Mouse (Mus musculus) MEL (cell line): ENCODE measurements around the gene Mogat2. TPM values are rescaled to one million over a fixed set of nuclear protein-coding genes. Genes with fewer than 3 reads are reported as not detected.

Experiments used
- DNase-seq: peaks from one replicate; pipeline ENCODE4 v3.0.0; 2011; ENCODE audit warnings: low read depth, low spot score
- H3K27ac ChIP-seq: 2 replicates; pipeline ENCODE4 v1.5.1; 2012; ENCODE audit warnings: low read depth, mild to moderate bottlenecking, control low read depth, low read length, moderate library complexity; ENCODE audit not compliant: control insufficient read depth
- H3K27me3 ChIP-seq, 2 experiments: fragments of 150-350 bp in 1 of 2; sonication (generic) in 1 of 2; 2 replicates each; pipeline ENCODE4 v1.6.1; 2012; ENCODE audit warnings: low read length in 2 of 2, mild to moderate bottlenecking in 2 of 2, improper control_type of control experiment in 1 of 2, moderate library complexity in 1 of 2; ENCODE audit not compliant: insufficient read depth in 2 of 2, control insufficient read depth in 1 of 2
- H3K36me3 ChIP-seq, 2 experiments: 2 replicates each; pipeline ENCODE4 v1.6.1; 2012 to 2014; ENCODE audit warnings: low read length in 2 of 2, improper control_type of control experiment in 1 of 2, inconsistent platforms in 1 of 2, mild to moderate bottlenecking in 1 of 2; ENCODE audit not compliant: insufficient read depth in 2 of 2, control insufficient read depth in 1 of 2
- H3K4me1 ChIP-seq, 2 experiments: fragments of 150-350 bp in 1 of 2; sonication (generic) in 1 of 2; 2 replicates each; pipeline ENCODE4 v1.6.1; 2012; ENCODE audit warnings: low read length in 2 of 2, improper control_type of control experiment in 1 of 2, mild to moderate bottlenecking in 1 of 2; ENCODE audit not compliant: insufficient read depth in 2 of 2, control insufficient read depth in 1 of 2
- H3K4me3 ChIP-seq, 2 experiments: fragments of 150-350 bp in 1 of 2; sonication (generic) in 1 of 2; 2 replicates each; pipeline ENCODE4 v1.5.1; 2012; ENCODE audit warnings: low read depth in 2 of 2, low read length in 2 of 2, mild to moderate bottlenecking in 2 of 2, moderate library complexity in 2 of 2, control low read depth in 1 of 2, improper control_type of control experiment in 1 of 2; ENCODE audit not compliant: control insufficient read depth in 1 of 2, insufficient read depth in 1 of 2
- H3K79me2 ChIP-seq: 2 replicates; pipeline ENCODE4 v1.6.1; 2012; ENCODE audit warnings: mild to moderate bottlenecking, low read length, moderate library complexity; ENCODE audit not compliant: control insufficient read depth, poor library complexity, insufficient read depth
- H3K9ac ChIP-seq: 2 replicates; pipeline ENCODE4 v1.6.1; 2012; ENCODE audit warnings: low read depth, mild to moderate bottlenecking, control low read depth, low read length, moderate library complexity; ENCODE audit not compliant: control insufficient read depth, poor library complexity, severe bottlenecking
- H3K9me3 ChIP-seq: fragments of 150-350 bp; sonication (generic); replicated peaks from 2 replicates; pipeline ENCODE4 v1.6.1; 2012; ENCODE audit warnings: mild to moderate bottlenecking, low read length, improper control_type of control experiment, moderate library complexity; ENCODE audit not compliant: insufficient read depth
- BHLHE40 ChIP-seq: IDR thresholded peaks from 2 replicates; pipeline ENCODE4 v1.6.1; 2012; ENCODE audit warnings: low read depth, mild to moderate bottlenecking, inconsistent platforms, low read length, improper control_type of control experiment, borderline replicate concordance
- CHD2 ChIP-seq: IDR thresholded peaks from 2 replicates; pipeline ENCODE4 v1.6.1; 2011; ENCODE audit warnings: low read length, improper control_type of control experiment
- CTCF ChIP-seq, 3 experiments: IDR thresholded peaks in 2 of 3; conservative IDR thresholded peaks in 1 of 3; 2 replicates each; pipeline ENCODE4 v1.5.1; 2011 to 2012; ENCODE audit warnings: low read length in 3 of 3, low read depth in 2 of 3, mild to moderate bottlenecking in 2 of 3, improper control_type of control experiment in 1 of 3, inconsistent platforms in 1 of 3, mixed read lengths in 1 of 3, moderate library complexity in 1 of 3; ENCODE audit not compliant: control insufficient read depth in 1 of 3, insufficient read depth in 1 of 3, poor library complexity in 1 of 3, severe bottlenecking in 1 of 3
- EP300 ChIP-seq, 2 experiments: IDR thresholded peaks; 2 replicates each; pipeline ENCODE4 v1.6.1; 2011; ENCODE audit warnings: improper control_type of control experiment in 2 of 2, low read length in 2 of 2, low read depth in 1 of 2, mild to moderate bottlenecking in 1 of 2
- GABPA ChIP-seq: IDR thresholded peaks from 2 replicates; pipeline ENCODE4 v1.6.1; 2012; ENCODE audit warnings: low read depth, mild to moderate bottlenecking, inconsistent platforms, low read length, improper control_type of control experiment, moderate library complexity
- GATA1 ChIP-seq: IDR thresholded peaks from 2 replicates; pipeline ENCODE4 v1.6.1; 2011; ENCODE audit warnings: low read depth, low read length, improper control_type of control experiment
- HCFC1 ChIP-seq: IDR thresholded peaks from 2 replicates; pipeline ENCODE4 v1.6.1; 2012; ENCODE audit warnings: low read depth, mild to moderate bottlenecking, inconsistent platforms, low read length, improper control_type of control experiment, moderate library complexity
- KAT2A ChIP-seq: conservative IDR thresholded peaks from 2 replicates; pipeline ENCODE4 v1.6.1; 2012; ENCODE audit warnings: low read depth, low read length, improper control_type of control experiment, inconsistent platforms
- MAX ChIP-seq: IDR thresholded peaks from 2 replicates; pipeline ENCODE4 v1.6.1; 2011; ENCODE audit warnings: low read length, improper control_type of control experiment
- MAZ ChIP-seq: IDR thresholded peaks from 2 replicates; pipeline ENCODE4 v1.6.1; 2012; ENCODE audit warnings: low read depth, mild to moderate bottlenecking, inconsistent platforms, low read length, improper control_type of control experiment
- MEF2A ChIP-seq: IDR thresholded peaks from 2 replicates; pipeline ENCODE4 v1.6.1; 2014; ENCODE audit warnings: low read depth, mild to moderate bottlenecking, inconsistent platforms, low read length, improper control_type of control experiment; ENCODE audit not compliant: poor library complexity, insufficient replicate concordance, severe bottlenecking; ENCODE audit errors: extremely low read depth
- MYC ChIP-seq: IDR thresholded peaks from 2 replicates; pipeline ENCODE4 v1.6.1; 2011; ENCODE audit warnings: low read depth, mild to moderate bottlenecking, low read length, improper control_type of control experiment, moderate library complexity
- NELFE ChIP-seq: IDR thresholded peaks from 2 replicates; pipeline ENCODE4 v1.6.1; 2011; ENCODE audit warnings: low read depth, low read length, improper control_type of control experiment
- NRF1 ChIP-seq: IDR thresholded peaks from 2 replicates; pipeline ENCODE4 v1.6.1; 2014; ENCODE audit warnings: low read depth, mild to moderate bottlenecking, inconsistent platforms, low read length, improper control_type of control experiment, moderate library complexity; ENCODE audit not compliant: poor library complexity, insufficient read depth, severe bottlenecking
- POLR2AphosphoS2 ChIP-seq: IDR thresholded peaks from 2 replicates; pipeline ENCODE4 v1.6.1; 2011; ENCODE audit warnings: low read length, improper control_type of control experiment
- SIN3A ChIP-seq: IDR thresholded peaks from 2 replicates; pipeline ENCODE4 v1.6.1; 2012; ENCODE audit warnings: low read length, improper control_type of control experiment, inconsistent platforms
- TAL1 ChIP-seq: IDR thresholded peaks from 2 replicates; pipeline ENCODE4 v1.6.1; 2012; ENCODE audit warnings: mild to moderate bottlenecking, inconsistent platforms, low read length, moderate library complexity, mixed read lengths
- TBP ChIP-seq: IDR thresholded peaks from 2 replicates; pipeline ENCODE4 v1.8.0; 2011; ENCODE audit warnings: low read depth, low read length, improper control_type of control experiment
- TCF12 ChIP-seq: IDR thresholded peaks from 2 replicates; pipeline ENCODE4 v1.6.1; 2014; ENCODE audit warnings: low read depth, mild to moderate bottlenecking, inconsistent platforms, low read length, improper control_type of control experiment, moderate library complexity
- USF2 ChIP-seq, 2 experiments: IDR thresholded peaks; 2 replicates each; pipeline ENCODE4 v1.6.1; 2011 to 2012; ENCODE audit warnings: improper control_type of control experiment in 2 of 2, low read length in 2 of 2, borderline replicate concordance in 1 of 2, inconsistent platforms in 1 of 2, low read depth in 1 of 2, mild to moderate bottlenecking in 1 of 2; ENCODE audit not compliant: insufficient read depth in 1 of 2
- ZC3H11A ChIP-seq: IDR thresholded peaks from 2 replicates; pipeline ENCODE4 v1.6.1; 2012; ENCODE audit warnings: low read depth, mild to moderate bottlenecking, inconsistent platforms, low read length, improper control_type of control experiment
- ZKSCAN1 ChIP-seq: IDR thresholded peaks from 2 replicates; pipeline ENCODE4 v1.6.1; 2012; ENCODE audit warnings: low read depth, mild to moderate bottlenecking, inconsistent platforms, low read length, improper control_type of control experiment, moderate library complexity
- ZMIZ1 ChIP-seq: IDR thresholded peaks from 2 replicates; pipeline ENCODE4 v1.6.1; 2012; ENCODE audit warnings: low read depth, mild to moderate bottlenecking, inconsistent platforms, low read length, improper control_type of control experiment, moderate library complexity
- ZNF384 ChIP-seq: IDR thresholded peaks from 2 replicates; pipeline ENCODE4 v1.6.1; 2012; ENCODE audit warnings: low read depth, mild to moderate bottlenecking, inconsistent platforms, low read length, improper control_type of control experiment
- polyA plus RNA-seq, 2 experiments: library from polyadenylated mRNA; stranded (reverse) in 1 of 2; unstranded in 1 of 2; fragments of >175 nt in 1 of 2; fragments of >200 nt in 1 of 2; gene quantifications; 2 replicates each; pipeline versions ENCODE4 v1.2.1 to v1.2.4; 2012; ENCODE audit warnings: low replicate concordance in 2 of 2, low read depth in 1 of 2; ENCODE audit not compliant: insufficient read length in 2 of 2, insufficient read depth in 1 of 2, missing spikeins in 1 of 2
- total RNA-seq: library from RNA; depleted of rRNA; stranded (reverse); fragments of 300-350 nt; gene quantifications from 2 replicates; pipeline ENCODE4 v1.2.3, GENCODE M21; 2012

The Mogat2 gene
- total and polyA plus RNA-seq, 3 experiments = 0.13 TPM; not detected in 2

DNA sequence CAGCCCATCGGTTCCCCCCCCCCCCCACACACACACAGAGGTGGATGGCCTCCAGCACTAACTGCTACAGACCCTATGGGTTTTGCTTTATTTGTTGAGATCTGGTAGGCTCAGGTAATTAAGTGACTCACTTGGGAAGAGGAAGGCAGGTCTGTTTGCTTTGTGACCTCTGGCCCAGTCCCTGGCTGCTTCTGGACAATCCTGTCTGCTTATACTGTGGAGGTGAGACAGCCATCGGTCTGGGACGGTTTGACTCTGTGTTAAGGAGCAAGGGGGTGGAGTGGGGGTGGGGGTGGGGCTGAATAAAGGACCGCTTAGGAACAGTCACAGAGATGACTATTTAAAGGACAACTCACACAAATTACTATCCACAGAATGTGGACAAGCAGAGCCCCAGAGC is 38.1 kb downstream of the Mogat2 start:
- Histone ChIP-seq H3K27ac (no peak overlapping the region), H3K9me3 (no peaks in the 10 kb centered on the region), H3K4me1 (no peaks in the 10 kb centered on the region), H3K27me3 (peaks cover 12 to 17% of the 10 kb centered on the region in 2 experiments), H3K4me3 (no peak overlapping the region), H3K36me3 (no peaks in the 10 kb centered on the region), H3K79me2 (no peaks in the 10 kb centered on the region), H3K9ac (no peak overlapping the region)
- TF ChIP-seq MAZ (no peak), NRF1 (no peak), CHD2 (no peak), TCF12 (no peak), EP300 (IDR thresholded peaks at IDR 0.05; ENCODE audit: low read depth in 1 of 2, low read length in 2 of 2) (no peak), ZKSCAN1 (no peak), ZC3H11A (no peak), MYC (no peak), ZNF384 (no peak), MEF2A (no peak), MAX (no peak), ZMIZ1 (no peak), GABPA (no peak), GATA1 (no peak), USF2 (IDR thresholded peaks at IDR 0.05; ENCODE audit: borderline replicate concordance in 1 of 2, insufficient read depth in 1 of 2, low read depth in 1 of 2, low read length in 2 of 2) (no peak), POLR2AphosphoS2 (no peak), KAT2A (no peak), NELFE (no peak), SIN3A (no peak), TAL1 (no peak)
- no peak for DNase-seq

DNA sequence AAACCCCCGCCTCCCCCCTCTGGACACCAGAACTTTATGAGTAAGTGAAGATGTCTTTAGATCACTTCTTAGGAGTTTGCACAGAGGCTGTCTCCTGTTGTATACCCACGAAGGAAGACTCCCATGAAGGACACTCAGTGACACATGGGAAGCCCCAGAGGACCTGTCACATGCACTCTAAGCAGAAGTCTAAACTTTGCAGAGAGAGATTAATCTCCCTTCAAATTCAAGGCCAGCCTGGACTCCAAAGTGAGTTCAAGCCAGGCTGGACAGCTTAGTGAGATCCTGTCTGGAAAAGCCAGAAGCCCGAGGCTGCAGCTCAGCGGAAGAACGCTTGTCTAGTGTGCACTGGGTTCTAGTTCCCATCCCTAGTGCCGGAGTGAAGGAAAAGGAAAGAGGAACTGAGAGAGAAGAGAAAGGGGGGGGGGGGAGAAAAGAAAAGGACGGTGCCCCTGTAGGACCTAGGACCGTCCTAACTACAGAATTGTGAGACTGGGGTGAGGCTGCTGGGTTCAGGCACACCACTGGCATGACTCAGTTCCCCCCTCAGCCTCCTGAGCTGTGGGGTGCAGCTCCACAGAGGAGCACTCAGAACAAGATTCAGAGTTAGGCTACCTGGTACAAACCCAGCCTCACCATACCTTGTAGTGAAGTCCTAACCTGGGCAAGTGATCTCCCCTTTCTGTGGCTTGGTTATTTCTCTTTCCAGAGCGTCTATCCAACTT is 38.8 kb downstream of the Mogat2 start:
- Histone ChIP-seq H3K36me3 (no peaks in the 10 kb centered on the region), H3K4me3 (no peak overlapping the region)
- TF ChIP-seq CTCF (IDR thresholded peaks at IDR 0.05 in 2 of 3, conservative IDR thresholded peaks at IDR 0.05 in 1 of 3; ENCODE audit: control insufficient read depth in 1 of 3, insufficient read depth in 1 of 3, low read depth in 2 of 3, low read length in 3 of 3, poor library complexity in 1 of 3, severe bottlenecking in 1 of 3) = no peak
- TF ChIP-seq EP300 (IDR thresholded peaks at IDR 0.05; ENCODE audit: low read depth in 1 of 2, low read length in 2 of 2) = no peak
- TF ChIP-seq ZC3H11A = no peak
- no peak for TF ChIP-seq BHLHE40
- TF ChIP-seq GABPA = no peak
- no peak for TF ChIP-seq HCFC1
- TF ChIP-seq ZNF384 = no peak
- no peak for TF ChIP-seq TBP

More for the DNA sequence above, 38.8 kb downstream of the Mogat2 start:
- peaks cover 12 to 22% of the 10 kb centered on the region in 2 experiments for H3K27me3 ChIP-seq
- H3K79me2 ChIP-seq = no peaks in the 10 kb centered on the region
- H3K9ac ChIP-seq = no peak overlapping the region
- no peaks in the 10 kb centered on the region for H3K4me1 ChIP-seq
- H3K27ac ChIP-seq = no peak overlapping the region
- H3K9me3 ChIP-seq = no peaks in the 10 kb centered on the region
- DNase-seq = no peak
